Mouse (Mus musculus) heart, embryonic 12.5 days (tissue): ENCODE measurements around the gene Cisd2. TPM values are rescaled to one million over a fixed set of nuclear protein-coding genes. Genes with fewer than 3 reads are reported as not detected.

Experiments
- ATAC-seq: fragments of 200-750 bp; cut with Nextera tagmentation; 2 replicates; pipeline ENCODE4 v1.8.0; 2017; ENCODE audit warnings: moderate TSS enrichment, moderate library complexity; ENCODE audit not compliant: insufficient number of reproducible peaks, low FRiP score
- H3K27ac ChIP-seq: fragments of 300-500 bp; sonication (generic); 2 replicates; pipeline ENCODE4 v1.5.1; 2016; ENCODE audit warnings: mild to moderate bottlenecking, moderate library complexity; ENCODE audit not compliant: poor library complexity, severe bottlenecking
- H3K27me3 ChIP-seq: fragments of 300-500 bp; sonication (generic); replicated peaks from 2 replicates; pipeline ENCODE4 v1.6.1; 2016; ENCODE audit warnings: mild to moderate bottlenecking, moderate library complexity
- H3K36me3 ChIP-seq: fragments of 300-500 bp; sonication (generic); 2 replicates; pipeline ENCODE4 v1.6.1; 2016; ENCODE audit warnings: mild to moderate bottlenecking, moderate library complexity
- H3K4me1 ChIP-seq: fragments of 300-500 bp; sonication (generic); replicated peaks from 2 replicates; pipeline ENCODE4 v1.6.1; 2016; ENCODE audit warnings: mild to moderate bottlenecking
- H3K4me2 ChIP-seq: fragments of 300-500 bp; sonication (generic); 2 replicates; pipeline ENCODE4 v1.6.1; 2016; ENCODE audit warnings: mild to moderate bottlenecking, moderate library complexity
- H3K4me3 ChIP-seq: fragments of 300-500 bp; sonication (generic); 2 replicates; pipeline ENCODE4 v1.5.1; 2016; ENCODE audit warnings: mild to moderate bottlenecking
- H3K9ac ChIP-seq: fragments of 300-500 bp; sonication (generic); 2 replicates; pipeline ENCODE4 v1.6.1; 2016; ENCODE audit warnings: mild to moderate bottlenecking, moderate library complexity
- H3K9me3 ChIP-seq: fragments of 300-500 bp; sonication (generic); replicated peaks from 2 replicates; pipeline ENCODE4 v1.6.1; 2016; ENCODE audit warnings: mild to moderate bottlenecking, moderate library complexity
- WGBS: fragments of 180-500 bp; shearing (Covaris S2); methylation state at CpG from one replicate; pipeline ENCODE4 v1.1.7; 2016; 5-methylcytosine and 5-hydroxymethylcytosine counted together
- polyA plus RNA-seq: library from polyadenylated mRNA; unstranded; fragments of >200 nt; fragmentation: Nextera tagmentation; extraction: Ambion mirVana; gene quantifications from 2 replicates; pipeline ENCODE4 v1.2.1, GENCODE M21; 2016

Cisd2 gene
- polyA plus RNA-seq, 1 experiment from 2014 or later = 60.0 TPM

DNA sequence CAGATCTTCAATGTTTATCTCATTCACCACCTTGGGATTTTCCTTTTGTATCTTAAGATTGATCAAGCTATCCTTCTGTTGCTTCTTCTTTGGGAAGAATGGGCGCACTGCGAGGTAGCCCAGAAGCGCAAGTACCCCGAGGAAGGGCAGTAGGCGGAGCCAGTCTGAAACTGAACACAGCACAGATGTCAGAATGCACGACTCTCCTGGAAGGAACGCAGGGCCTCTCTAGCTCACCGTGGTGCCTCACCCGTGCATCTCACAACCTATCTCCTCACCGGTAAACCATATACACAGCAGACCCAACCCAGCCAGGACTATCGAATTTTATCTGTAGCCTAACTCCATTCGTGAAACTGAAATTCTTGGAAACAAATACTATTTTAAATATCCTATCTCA, 12.7 kb downstream of the Cisd2 start:
- peaks cover 36% of the 10 kb centered on the region for H3K4me1 ChIP-seq
- H3K36me3 ChIP-seq = peaks cover 27% of the 10 kb centered on the region
- WGBS = 62% methylated on average over 12 of the region's 12 CpGs
- no peak for ATAC-seq
- peak overlapping the region; percentile 60 for H3K27ac ChIP-seq
- H3K9me3 ChIP-seq = peaks cover 4% of the 10 kb centered on the region
- no peaks in the 10 kb centered on the region for H3K27me3 ChIP-seq
- H3K9ac ChIP-seq = no peak overlapping the region
- no peak overlapping the region for H3K4me2 ChIP-seq
- no peak overlapping the region for H3K4me3 ChIP-seq

DNA sequence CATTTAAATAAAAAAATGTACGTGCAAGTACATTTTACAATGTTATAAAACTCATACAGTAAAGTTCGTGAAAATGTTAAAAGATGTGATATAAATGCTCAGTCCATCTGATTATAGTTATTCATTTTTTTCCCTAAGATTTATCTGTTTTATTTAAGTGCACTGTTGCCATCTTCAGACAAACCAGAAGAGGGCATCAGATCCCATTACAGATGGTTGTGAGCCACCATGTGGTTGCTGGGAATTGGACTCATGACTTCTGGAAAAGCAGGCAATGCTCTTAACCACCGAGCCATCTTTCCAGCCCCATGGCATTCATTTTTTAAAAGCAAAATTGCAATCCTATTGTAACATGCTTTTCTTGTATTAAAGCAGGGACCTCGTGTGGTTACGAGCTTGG, 14.5 kb downstream of the Cisd2 start:
- no peak overlapping the region for H3K4me3 ChIP-seq
- peaks cover 37% of the 10 kb centered on the region for H3K36me3 ChIP-seq
- no peak for ATAC-seq
- H3K4me1 ChIP-seq = peaks cover 27% of the 10 kb centered on the region
- H3K9me3 ChIP-seq = peaks cover 4% of the 10 kb centered on the region
- H3K27ac ChIP-seq = no peak overlapping the region
- no peak overlapping the region for H3K4me2 ChIP-seq
- no peak overlapping the region for H3K9ac ChIP-seq
- H3K27me3 ChIP-seq = no peaks in the 10 kb centered on the region
- WGBS = 95% methylated on average over 5 of the region's 5 CpGs

DNA sequence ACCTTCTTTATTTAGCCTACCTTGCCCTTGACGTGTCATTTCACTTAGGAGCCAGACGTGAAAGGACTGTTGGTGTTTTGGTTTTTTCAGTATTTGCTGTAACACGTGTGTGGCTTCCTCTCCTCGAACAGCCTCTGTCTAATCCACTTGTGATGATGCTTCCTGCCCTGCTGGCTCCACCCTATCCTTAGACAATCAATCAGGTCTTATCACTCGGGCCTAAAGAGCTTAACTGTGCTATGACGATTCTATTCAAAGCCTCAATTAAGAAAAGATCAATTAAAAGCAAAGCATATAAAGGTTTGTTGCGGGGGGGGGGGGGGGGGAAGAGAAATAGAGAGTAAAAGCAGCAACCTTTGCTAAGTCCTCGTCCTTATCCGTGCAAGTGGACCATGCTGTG, 16.4 kb downstream of the Cisd2 start:
- ATAC-seq = no peak
- Histone ChIP-seq H3K4me2 (no peak overlapping the region), H3K27me3 (no peaks in the 10 kb centered on the region), H3K36me3 (peaks cover 37% of the 10 kb centered on the region), H3K4me3 (no peak overlapping the region), H3K9me3 (peaks cover 4% of the 10 kb centered on the region), H3K9ac (no peak overlapping the region), H3K4me1 (peaks cover 20% of the 10 kb centered on the region), H3K27ac (no peak overlapping the region)
- WGBS = 59% methylated on average over 9 of the region's 9 CpGs

DNA sequence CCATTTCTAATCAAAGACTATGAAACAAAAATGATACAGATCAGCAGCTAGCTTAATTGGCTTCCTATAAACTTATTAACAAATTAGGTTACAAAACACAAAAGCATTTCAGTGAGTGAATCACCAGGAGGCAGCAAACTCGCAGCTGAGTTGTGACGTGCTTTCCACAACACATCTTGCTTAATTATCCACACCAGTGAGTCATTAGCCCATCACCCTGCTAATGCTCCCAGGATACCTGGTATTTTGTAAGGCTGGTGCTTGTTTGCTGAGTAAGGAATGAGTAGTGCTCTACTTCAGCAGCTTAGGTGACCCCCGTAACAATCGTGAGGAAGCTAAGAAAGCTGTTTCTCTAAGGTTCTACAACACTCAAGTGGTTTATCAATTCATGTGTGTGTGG, 19.1 kb downstream of the Cisd2 start:
- H3K9me3 ChIP-seq = peaks cover 4% of the 10 kb centered on the region
- H3K4me3 ChIP-seq = no peak overlapping the region
- 75% methylated on average over 4 of the region's 4 CpGs for WGBS
- no peak overlapping the region for H3K27ac ChIP-seq
- no peak overlapping the region for H3K4me2 ChIP-seq
- H3K27me3 ChIP-seq = no peaks in the 10 kb centered on the region
- H3K36me3 ChIP-seq = peaks cover 31% of the 10 kb centered on the region
- peaks cover 13% of the 10 kb centered on the region for H3K4me1 ChIP-seq
- H3K9ac ChIP-seq = no peak overlapping the region
- ATAC-seq = no peak

DNA sequence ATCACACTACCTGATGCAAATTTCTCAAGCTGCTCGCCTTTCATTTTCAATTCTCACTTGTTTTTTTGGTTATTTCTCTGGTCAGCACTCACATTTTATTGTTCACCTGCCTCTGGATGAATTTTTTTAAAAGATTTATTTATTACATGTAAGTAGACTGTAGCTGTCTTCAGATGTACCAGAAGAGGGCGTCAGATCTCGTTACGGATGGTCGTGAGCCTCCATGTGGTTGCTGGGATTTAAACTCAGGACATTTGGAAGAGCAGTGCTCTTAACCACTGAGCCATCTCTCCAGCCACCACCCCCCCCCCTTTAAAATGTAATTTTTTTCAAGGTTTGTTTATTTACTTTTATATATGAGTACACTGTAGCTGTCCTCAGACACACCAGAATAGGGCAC, 19.9 kb downstream of the Cisd2 start:
- H3K36me3 ChIP-seq = peaks cover 26% of the 10 kb centered on the region
- no peak overlapping the region for H3K27ac ChIP-seq
- H3K4me2 ChIP-seq = no peak overlapping the region
- no peaks in the 10 kb centered on the region for H3K9me3 ChIP-seq
- no peak overlapping the region for H3K4me3 ChIP-seq
- ATAC-seq = no peak
- peaks cover 13% of the 10 kb centered on the region for H3K4me1 ChIP-seq
- 79% methylated on average over 5 of the region's 5 CpGs for WGBS
- H3K9ac ChIP-seq = no peak overlapping the region
- H3K27me3 ChIP-seq = no peaks in the 10 kb centered on the region

DNA sequence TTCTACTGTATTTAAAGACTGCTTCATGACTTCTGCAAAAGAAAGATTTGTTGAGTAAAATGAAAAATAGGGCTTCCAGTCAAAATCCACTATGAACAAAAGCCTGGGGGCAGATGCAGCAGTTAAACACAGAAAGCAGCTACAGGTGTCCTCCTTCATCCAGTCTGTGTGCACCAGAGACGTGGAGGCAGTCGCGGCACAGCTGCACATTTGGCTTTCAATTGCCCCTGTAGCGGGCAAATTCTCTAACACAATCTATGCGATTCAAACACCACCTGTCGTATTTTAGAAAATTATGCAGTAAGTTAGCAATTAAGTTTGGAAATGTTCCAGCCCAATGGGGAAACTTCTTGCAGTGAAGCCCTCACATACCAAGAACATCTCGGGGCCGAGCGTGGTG, 20.5 kb downstream of the Cisd2 start:
- ATAC-seq = no peak
- 0 out of 2 replicates have a peak overlapping the region, but pooled peaks have one; percentile 0 for H3K9ac ChIP-seq
- WGBS = 90% methylated on average over 9 of the region's 9 CpGs
- no peaks in the 10 kb centered on the region for H3K27me3 ChIP-seq
- H3K4me1 ChIP-seq = peaks cover 13% of the 10 kb centered on the region
- no peak overlapping the region for H3K27ac ChIP-seq
- no peaks in the 10 kb centered on the region for H3K9me3 ChIP-seq
- no peak overlapping the region for H3K4me2 ChIP-seq
- no peak overlapping the region for H3K4me3 ChIP-seq
- H3K36me3 ChIP-seq = peaks cover 23% of the 10 kb centered on the region

DNA sequence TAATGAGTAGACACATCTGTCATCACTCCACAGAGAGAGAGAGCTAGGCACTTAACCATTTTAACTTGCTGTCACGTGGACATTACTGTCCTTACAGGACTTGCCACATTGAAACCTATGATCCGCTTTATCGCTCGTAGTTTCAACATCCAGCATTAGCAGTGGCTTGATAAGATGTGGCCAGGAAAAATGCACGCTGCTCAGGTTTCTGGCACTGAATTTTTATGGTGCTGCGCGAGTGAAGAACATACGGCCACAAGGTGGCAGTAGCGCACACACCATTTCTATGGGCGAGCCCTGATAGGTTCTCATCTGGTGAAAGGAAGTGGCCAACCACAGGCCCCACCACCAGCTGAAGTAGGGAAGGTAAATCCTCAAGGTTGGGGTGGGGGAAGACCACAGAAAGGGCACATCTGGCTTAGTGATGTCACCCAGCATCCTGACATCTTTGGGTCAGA, 21.5 kb downstream of the Cisd2 start:
- H3K27me3 ChIP-seq = no peaks in the 10 kb centered on the region
- H3K4me1 ChIP-seq = peaks cover 13% of the 10 kb centered on the region
- ATAC-seq = peak; percentile 74
- no peaks in the 10 kb centered on the region for H3K9me3 ChIP-seq
- H3K4me2 ChIP-seq = peak overlapping the region; percentile 53
- peak overlapping the region; percentile 19; the same call in 1 of the 2 replicates for H3K27ac ChIP-seq
- H3K4me3 ChIP-seq = no peak overlapping the region
- H3K36me3 ChIP-seq = peaks cover 20% of the 10 kb centered on the region
- 0 out of 2 replicates have a peak overlapping the region, but pooled peaks have one; percentile 14 for H3K9ac ChIP-seq
- WGBS = 3% methylated on average over 10 of the region's 10 CpGs

DNA sequence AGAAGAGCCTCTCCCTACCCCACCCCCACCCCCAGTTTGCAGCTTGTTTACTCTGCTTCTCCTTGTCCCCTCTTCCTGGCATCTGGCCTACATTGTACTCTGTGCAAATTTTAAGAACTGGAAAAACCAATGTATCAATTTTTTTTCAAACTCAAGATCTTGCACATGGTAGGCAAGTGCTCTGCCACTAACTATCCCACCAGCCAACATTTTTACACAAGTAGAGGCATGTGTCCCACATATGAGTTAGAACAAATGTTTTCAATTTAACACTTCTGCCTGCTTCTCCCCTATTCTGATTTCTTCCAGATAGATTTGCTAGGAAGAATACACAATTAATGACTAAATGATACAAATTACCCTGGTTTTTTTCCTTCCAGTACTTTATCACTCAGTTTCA, 26.6 kb downstream of the Cisd2 start:
- no peak overlapping the region for H3K9ac ChIP-seq
- no peaks in the 10 kb centered on the region for H3K9me3 ChIP-seq
- no peak overlapping the region for H3K4me3 ChIP-seq
- ATAC-seq = no peak
- no peaks in the 10 kb centered on the region for H3K27me3 ChIP-seq
- no peak overlapping the region for H3K4me2 ChIP-seq
- H3K27ac ChIP-seq = no peak overlapping the region
- H3K36me3 ChIP-seq = no peaks in the 10 kb centered on the region
- H3K4me1 ChIP-seq = peaks cover 2% of the 10 kb centered on the region; the same call in 1 of the 2 replicates

DNA sequence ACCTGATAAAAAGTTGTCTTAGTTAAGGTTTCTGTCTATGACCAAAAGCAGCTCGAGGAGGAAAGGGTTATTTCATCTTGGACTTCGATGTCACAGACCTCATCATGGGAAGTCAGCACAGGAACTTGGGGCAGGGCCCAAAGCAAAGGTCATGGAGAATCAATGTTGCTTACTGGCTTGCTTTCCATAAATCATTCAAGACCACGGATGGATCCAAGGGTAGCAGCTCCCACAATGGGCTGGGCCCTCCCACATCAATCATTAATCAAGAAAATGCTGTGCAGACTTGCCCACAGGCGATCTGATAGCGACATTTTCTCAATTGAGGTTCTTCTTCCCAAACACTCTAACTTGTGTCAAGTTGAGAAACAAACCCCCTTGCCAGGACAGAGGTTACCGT, 27.6 kb downstream of the Cisd2 start:
- no peak overlapping the region for H3K4me2 ChIP-seq
- no peak for ATAC-seq
- H3K27ac ChIP-seq = no peak overlapping the region
- no peaks in the 10 kb centered on the region for H3K36me3 ChIP-seq
- H3K4me3 ChIP-seq = no peak overlapping the region
- H3K9ac ChIP-seq = no peak overlapping the region
- H3K4me1 ChIP-seq = no peaks in the 10 kb centered on the region
- no peaks in the 10 kb centered on the region for H3K27me3 ChIP-seq
- H3K9me3 ChIP-seq = no peaks in the 10 kb centered on the region
- WGBS = 73% methylated on average over 6 of the region's 6 CpGs

DNA sequence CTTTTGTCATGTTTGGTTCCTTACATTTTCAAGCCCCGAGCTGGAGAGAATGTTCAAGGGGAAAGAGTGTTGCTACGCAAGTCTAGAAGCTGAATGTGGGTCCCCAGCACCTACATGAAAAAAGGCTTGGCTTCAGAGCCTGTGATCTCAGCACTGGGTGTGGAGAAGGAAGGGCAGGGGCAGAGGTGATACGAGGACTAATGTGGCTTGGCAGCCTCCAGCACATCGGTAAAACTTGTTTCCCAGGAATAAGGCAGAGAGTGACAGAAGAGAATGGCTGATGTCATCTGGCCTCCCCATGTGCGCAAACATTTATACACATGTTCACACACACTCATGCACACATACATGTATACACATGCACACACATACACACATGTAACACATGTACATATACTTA, 28.6 kb downstream of the Cisd2 start:
- no peaks in the 10 kb centered on the region for H3K36me3 ChIP-seq
- no peak for ATAC-seq
- H3K9ac ChIP-seq = no peak overlapping the region
- no peaks in the 10 kb centered on the region for H3K9me3 ChIP-seq
- H3K4me1 ChIP-seq = no peaks in the 10 kb centered on the region
- H3K4me3 ChIP-seq = no peak overlapping the region
- H3K27me3 ChIP-seq = no peaks in the 10 kb centered on the region
- no peak overlapping the region for H3K4me2 ChIP-seq
- 74% methylated on average over 5 of the region's 5 CpGs for WGBS
- no peak overlapping the region for H3K27ac ChIP-seq

DNA sequence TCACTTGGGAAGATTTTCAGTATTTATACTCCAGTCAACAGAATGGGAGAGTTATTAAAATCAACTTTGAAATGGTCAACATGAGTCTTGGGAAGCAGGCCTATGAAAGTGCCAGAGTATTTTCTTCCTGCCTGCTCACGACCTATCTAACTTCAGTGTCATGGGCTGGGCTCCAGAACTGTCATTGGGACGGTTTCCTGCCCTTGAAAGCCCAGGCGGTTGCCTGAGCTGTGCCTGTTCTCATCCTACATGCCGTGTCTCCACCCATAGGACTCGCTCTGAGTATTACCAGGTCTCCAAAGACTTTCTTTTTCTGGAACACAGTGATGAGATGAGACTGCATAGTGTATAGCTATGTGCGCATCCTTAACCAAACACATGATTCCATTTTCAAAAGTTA, 30.5 kb downstream of the Cisd2 start:
- no peak overlapping the region for H3K4me2 ChIP-seq
- no peak for ATAC-seq
- no peak overlapping the region for H3K4me3 ChIP-seq
- 49% methylated on average over 6 of the region's 6 CpGs for WGBS
- no peaks in the 10 kb centered on the region for H3K36me3 ChIP-seq
- no peaks in the 10 kb centered on the region for H3K9me3 ChIP-seq
- no peak overlapping the region for H3K27ac ChIP-seq
- no peaks in the 10 kb centered on the region for H3K27me3 ChIP-seq
- H3K4me1 ChIP-seq = no peaks in the 10 kb centered on the region
- no peak overlapping the region for H3K9ac ChIP-seq

DNA sequence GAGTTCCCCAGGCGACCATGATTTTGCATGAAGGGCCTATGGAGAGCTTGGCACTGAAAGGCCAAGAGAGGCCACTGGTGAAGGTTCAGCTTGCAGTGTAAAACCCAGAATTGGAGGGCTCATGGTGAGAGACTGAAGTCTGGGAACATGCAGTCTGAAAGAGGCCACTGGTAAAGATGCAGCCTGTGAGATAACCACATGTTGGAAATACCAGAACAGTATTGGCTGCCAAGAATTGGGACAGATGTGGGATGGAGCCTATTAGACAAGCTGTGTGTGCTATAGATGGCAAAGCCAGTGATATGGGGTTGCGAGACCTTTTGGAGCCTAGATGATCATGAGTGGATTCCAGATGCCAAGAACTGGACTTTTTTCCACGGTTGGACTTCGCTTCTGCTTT, 43.9 kb downstream of the Cisd2 start:
- Histone ChIP-seq H3K4me3 (no peak overlapping the region), H3K9me3 (no peaks in the 10 kb centered on the region), H3K36me3 (no peaks in the 10 kb centered on the region), H3K27me3 (no peaks in the 10 kb centered on the region), H3K27ac (no peak overlapping the region), H3K4me2 (no peak overlapping the region), H3K4me1 (no peaks in the 10 kb centered on the region), H3K9ac (no peak overlapping the region)
- ATAC-seq = no peak
- 84% methylated on average over 4 of the region's 4 CpGs for WGBS
